Mouse (Mus musculus) CH12.LX (cell line): ENCODE data around the gene Clpb. TPM values are rescaled to one million over a fixed set of nuclear protein-coding genes. Genes with fewer than 3 reads are reported as not detected.

Experiments
- DNase-seq: peaks from one replicate; pipeline ENCODE4 v3.0.0-alpha.2; 2013; ENCODE audit errors: extremely low read depth
- H3K27ac ChIP-seq: 2 replicates; pipeline ENCODE4 v1.5.1; 2012; ENCODE audit warnings: low read depth, mild to moderate bottlenecking, control low read depth, moderate library complexity; ENCODE audit not compliant: insufficient read depth
- H3K27me3 ChIP-seq: replicated peaks from 2 replicates; pipeline ENCODE3; 2012; ENCODE audit warnings: inconsistent platforms
- H3K36me3 ChIP-seq, 2 experiments: replicated peaks in 1 of 2; 2 replicates each; pipeline versions ENCODE3 to v1.6.1; 2012; ENCODE audit warnings: inconsistent platforms in 1 of 2, low read length in 1 of 2, mild to moderate bottlenecking in 1 of 2, mixed read lengths in 1 of 2, moderate library complexity in 1 of 2; ENCODE audit not compliant: control insufficient read depth in 1 of 2, insufficient read depth in 1 of 2
- H3K4me1 ChIP-seq, 2 experiments: 2 replicates each; pipeline ENCODE4 v1.6.1; 2012; ENCODE audit warnings: inconsistent platforms in 1 of 2, moderate library complexity in 1 of 2; ENCODE audit not compliant: insufficient read depth in 2 of 2, control insufficient read depth in 1 of 2
- H3K4me2 ChIP-seq: 2 replicates; pipeline ENCODE4 v1.6.1; 2012; ENCODE audit warnings: low read depth, mild to moderate bottlenecking, control low read depth; ENCODE audit not compliant: poor library complexity, insufficient read depth, severe bottlenecking
- H3K4me3 ChIP-seq, 3 experiments: fragments of 150-350 bp in 1 of 3; sonication (generic) in 1 of 3; replicated peaks in 1 of 3; 2 replicates each; pipeline versions ENCODE3 to v1.5.1; 2011 to 2012; ENCODE audit warnings: low read depth in 2 of 3, low read length in 2 of 3, mild to moderate bottlenecking in 2 of 3, moderate library complexity in 2 of 3, control low read depth in 1 of 3, improper control_type of control experiment in 1 of 3, inconsistent platforms in 1 of 3, mixed read lengths in 1 of 3; ENCODE audit not compliant: poor library complexity in 1 of 3
- H3K79me2 ChIP-seq: replicated peaks from 2 replicates; pipeline ENCODE4 v1.6.1; 2012; ENCODE audit warnings: mild to moderate bottlenecking, moderate library complexity; ENCODE audit not compliant: control insufficient read depth, poor library complexity, insufficient read depth, severe bottlenecking; ENCODE audit errors: extremely low read depth
- H3K9ac ChIP-seq: 2 replicates; pipeline ENCODE4 v1.6.1; 2012; ENCODE audit warnings: low read depth, mild to moderate bottlenecking, control low read depth, moderate library complexity; ENCODE audit not compliant: insufficient read depth
- H3K9me3 ChIP-seq: replicated peaks from 2 replicates; pipeline ENCODE3; 2012; ENCODE audit warnings: low read length, inconsistent platforms, mixed read lengths
- CHD2 ChIP-seq: IDR thresholded peaks from 2 replicates; pipeline ENCODE4 v1.6.1; 2011; ENCODE audit warnings: low read length, improper control_type of control experiment
- CTCF ChIP-seq, 2 experiments: IDR thresholded peaks in 1 of 2; conservative IDR thresholded peaks in 1 of 2; 2 replicates each; pipeline ENCODE4 v1.5.1; 2011 to 2012; ENCODE audit warnings: low read depth in 2 of 2, low read length in 2 of 2, improper control_type of control experiment in 1 of 2, inconsistent platforms in 1 of 2, mild to moderate bottlenecking in 1 of 2, moderate library complexity in 1 of 2
- E2F4 ChIP-seq: IDR thresholded peaks from 2 replicates; pipeline ENCODE4 v1.6.1; 2011; ENCODE audit warnings: low read depth, low read length, improper control_type of control experiment; ENCODE audit not compliant: insufficient replicate concordance
- ELF1 ChIP-seq: IDR thresholded peaks from 2 replicates; pipeline ENCODE4 v1.6.1; 2014; ENCODE audit warnings: low read depth, mild to moderate bottlenecking, inconsistent platforms, low read length, improper control_type of control experiment
- EP300 ChIP-seq: IDR thresholded peaks from 2 replicates; pipeline ENCODE4 v1.6.1; 2011; ENCODE audit warnings: low read length, improper control_type of control experiment
- GABPA ChIP-seq: IDR thresholded peaks from 2 replicates; pipeline ENCODE4 v1.6.1; 2012; ENCODE audit warnings: low read depth, low read length, improper control_type of control experiment, inconsistent platforms; ENCODE audit not compliant: insufficient replicate concordance
- IRF4 ChIP-seq: IDR thresholded peaks from 2 replicates; pipeline ENCODE4 v1.6.1; 2014; ENCODE audit warnings: low read depth, mild to moderate bottlenecking, inconsistent platforms, low read length, improper control_type of control experiment
- JUN ChIP-seq: IDR thresholded peaks from 2 replicates; pipeline ENCODE4 v1.6.1; 2011; ENCODE audit warnings: low read depth, mild to moderate bottlenecking, low read length, improper control_type of control experiment, moderate library complexity; ENCODE audit not compliant: insufficient read depth
- KAT2A ChIP-seq: IDR thresholded peaks from 2 replicates; pipeline ENCODE4 v1.6.1; 2012; ENCODE audit warnings: low read length, improper control_type of control experiment, inconsistent platforms; ENCODE audit not compliant: insufficient replicate concordance
- MAZ ChIP-seq: IDR thresholded peaks from 2 replicates; pipeline ENCODE4 v1.6.1; 2012; ENCODE audit warnings: low read depth, mild to moderate bottlenecking, inconsistent platforms, low read length, improper control_type of control experiment, moderate library complexity
- MEF2A ChIP-seq: IDR thresholded peaks from 2 replicates; pipeline ENCODE4 v1.6.1; 2014; ENCODE audit warnings: low read depth, mild to moderate bottlenecking, inconsistent platforms, low read length, improper control_type of control experiment, borderline replicate concordance
- MYC ChIP-seq: IDR thresholded peaks from 2 replicates; pipeline ENCODE4 v1.6.1; 2011; ENCODE audit warnings: low read depth, mild to moderate bottlenecking, improper control_type of control experiment, low read length
- NRF1 ChIP-seq: IDR thresholded peaks from 2 replicates; pipeline ENCODE4 v1.6.1; 2014; ENCODE audit warnings: low read depth, mild to moderate bottlenecking, inconsistent platforms, low read length, improper control_type of control experiment, moderate library complexity
- RCOR1 ChIP-seq: conservative IDR thresholded peaks from 2 replicates; pipeline ENCODE4 v1.6.1; 2012; ENCODE audit warnings: low read depth, mild to moderate bottlenecking, inconsistent platforms, low read length, improper control_type of control experiment
- TCF12 ChIP-seq: IDR thresholded peaks from 2 replicates; pipeline ENCODE4 v1.6.1; 2014; ENCODE audit warnings: low read depth, mild to moderate bottlenecking, inconsistent platforms, low read length, improper control_type of control experiment
- UBTF ChIP-seq: IDR thresholded peaks from 2 replicates; pipeline ENCODE4 v1.6.1; 2012; ENCODE audit warnings: low read depth, mild to moderate bottlenecking, inconsistent platforms, low read length, improper control_type of control experiment, moderate library complexity
- USF1 ChIP-seq: IDR thresholded peaks from 2 replicates; pipeline ENCODE4 v1.6.1; 2014; ENCODE audit warnings: low read depth, mild to moderate bottlenecking, inconsistent platforms, low read length, improper control_type of control experiment
- USF2 ChIP-seq: conservative IDR thresholded peaks from 2 replicates; pipeline ENCODE4 v1.6.1; 2011; ENCODE audit warnings: low read depth, low read length, improper control_type of control experiment
- dilution Hi-C: fragments of 300-500 bp; cut with MboI; formaldehyde crosslinking; loops from 2 replicates; pipeline ENCODE4 v1.14.3; 2020; ENCODE audit warnings: low sequenced_read_pairs; ENCODE audit not compliant: extremely low pct_unique_long_range_greater_than_20kb, extremely low pct_ligation_motif_present
- in situ Hi-C: fragments of 300-500 bp; cut with MboI; formaldehyde crosslinking; loops from 3 replicates; pipeline ENCODE4 v1.14.3; 2019; ENCODE audit warnings: low sequenced_read_pairs, low pct_ligation_motif_present, low pct_unique_long_range_greater_than_20kb, mixed read lengths
- polyA plus RNA-seq: library from polyadenylated mRNA; unstranded; fragments of >175 nt; gene quantifications from 2 replicates; pipeline ENCODE4 v1.2.1, GENCODE M21; 2012; ENCODE audit warnings: low read depth; ENCODE audit not compliant: insufficient read length
- total RNA-seq, 2 experiments: library from RNA; depleted of rRNA; stranded (reverse); fragments of 300-350 nt in 1 of 2; fragments of >200 nt in 1 of 2; gene quantifications; 2 replicates each; pipeline ENCODE4 v1.2.3; 2012 to 2014

Gene Clpb
- total and polyA plus RNA-seq, 3 experiments, result 25.5 to 68.4 (median 41.7) TPM

DNA sequence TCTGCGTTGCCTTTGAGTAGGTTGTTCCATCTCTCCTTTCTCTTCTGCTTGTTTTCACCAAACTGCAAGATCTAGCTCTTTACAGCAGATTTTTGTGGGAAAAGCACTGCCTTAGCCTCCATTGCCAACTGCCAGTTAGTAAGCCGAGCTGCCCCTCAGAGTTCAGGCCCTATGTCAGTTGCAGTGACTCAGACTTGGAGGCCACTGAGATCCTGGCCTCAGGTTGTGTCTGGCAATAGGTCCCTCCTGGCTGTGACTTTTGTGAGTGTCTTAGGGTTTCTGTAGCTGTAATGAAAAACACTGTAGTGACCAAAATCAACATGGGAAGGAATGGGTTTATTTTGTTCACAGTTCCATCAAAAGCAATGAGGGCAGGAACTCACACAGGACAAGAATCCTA lies 91.0 kb downstream of the Clpb start:
- TF ChIP-seq USF1 (no peak), CHD2 (no peak), MYC (no peak), GABPA (no peak), RCOR1 (no peak), CTCF (conservative IDR thresholded peaks at IDR 0.05 in 1 of 2, IDR thresholded peaks at IDR 0.05 in 1 of 2; ENCODE audit: low read depth in 2 of 2, low read length in 2 of 2) (no peak), USF2 (no peak), ELF1 (no peak)
- Histone ChIP-seq H3K27ac (no peak overlapping the region), H3K9ac (no peak overlapping the region), H3K4me2 (no peak overlapping the region), H3K9me3 (no peaks in the 10 kb centered on the region), H3K27me3 (no peaks in the 10 kb centered on the region), H3K4me3 (no peak overlapping the region), H3K79me2 (no peaks in the 10 kb centered on the region), H3K4me1 (no peaks in the 10 kb centered on the region), H3K36me3 (peaks cover 27 to 74% of the 10 kb centered on the region in 2 experiments)
- no peak for DNase-seq
- in situ Hi-C loops, result no loop called here
- dilution Hi-C loops, result no loop called here

DNA sequence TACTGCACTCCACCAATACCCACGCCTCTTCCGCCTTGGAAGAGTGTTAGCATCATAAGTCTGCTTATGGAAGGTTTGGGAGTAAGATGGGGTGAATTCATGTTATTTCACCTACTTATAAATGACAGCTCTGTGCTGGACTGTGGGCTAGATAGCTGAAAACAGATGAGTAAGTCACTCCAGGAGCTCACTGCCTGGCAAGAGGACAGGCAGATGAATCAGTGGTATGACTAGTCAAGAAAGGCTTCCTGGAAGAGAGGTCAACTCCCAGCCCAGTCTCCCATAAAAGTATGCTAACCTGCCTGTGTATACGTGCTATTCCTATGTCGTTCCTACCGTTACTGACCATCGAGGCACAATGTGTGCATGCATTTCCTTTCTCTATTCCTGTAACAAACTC lies 91.9 kb downstream of the Clpb start:
- no peak overlapping the region for H3K27ac ChIP-seq
- no peak overlapping the region for H3K4me2 ChIP-seq
- H3K9me3 ChIP-seq, result no peaks in the 10 kb centered on the region
- no peaks in the 10 kb centered on the region for H3K27me3 ChIP-seq
- H3K9ac ChIP-seq, result no peak overlapping the region
- dilution Hi-C loops, result no loop called here
- no peaks in the 10 kb centered on the region for H3K79me2 ChIP-seq
- H3K4me1 ChIP-seq, result no peaks in the 10 kb centered on the region
- no peak for DNase-seq
- in situ Hi-C loops, result no loop called here
- H3K36me3 ChIP-seq, result peaks cover 27 to 77% of the 10 kb centered on the region in 2 experiments
- TF ChIP-seq CHD2 (no peak), MEF2A (no peak), MYC (no peak), UBTF (no peak), IRF4 (no peak), TCF12 (no peak), KAT2A (no peak), EP300 (no peak), USF1 (no peak), MAZ (no peak), NRF1 (no peak), JUN (no peak), E2F4 (no peak)
- H3K4me3 ChIP-seq, result no peak overlapping the region
